Mouse (Mus musculus) limb, embryonic 14.5 days (tissue): Measurements from ENCODE around the gene Mtus2. TPM values are rescaled to one million over a fixed set of nuclear protein-coding genes. Genes with fewer than 3 reads are reported as not detected.

Experiments used
- ATAC-seq: fragments of 200-750 bp; cut with Nextera tagmentation; 2 replicates; pipeline ENCODE4 v1.8.0; 2017; ENCODE audit warnings: low read depth, moderate number of reproducible peaks, moderate TSS enrichment; ENCODE audit not compliant: low FRiP score
- DNase-seq: peaks from one replicate; pipeline ENCODE4 v3.0.0-alpha.2; 2015; ENCODE audit warnings: low spot score
- H3K27ac ChIP-seq: fragments of 300-500 bp; sonication (generic); replicated peaks from 2 replicates; pipeline ENCODE4 v1.5.1; 2014; ENCODE audit warnings: low read depth, mild to moderate bottlenecking, low read length, moderate library complexity, mixed read lengths
- H3K27me3 ChIP-seq: fragments of 300-500 bp; sonication (generic); 2 replicates; pipeline ENCODE4 v1.6.1; 2014; ENCODE audit warnings: low read length, mixed read lengths; ENCODE audit not compliant: control insufficient read depth, insufficient read depth
- H3K36me3 ChIP-seq: fragments of 300-500 bp; sonication (generic); 2 replicates; pipeline ENCODE4 v1.6.1; 2014; ENCODE audit warnings: mild to moderate bottlenecking, low read length, moderate library complexity, mixed read lengths; ENCODE audit not compliant: control insufficient read depth, insufficient read depth
- H3K4me1 ChIP-seq: fragments of 300-500 bp; sonication (generic); 2 replicates; pipeline ENCODE4 v1.6.1; 2014; ENCODE audit warnings: antibody characterized with exemption, low read length, mixed read lengths; ENCODE audit not compliant: control insufficient read depth, insufficient read depth
- H3K4me2 ChIP-seq: fragments of 300-500 bp; sonication (generic); replicated peaks from 2 replicates; pipeline ENCODE4 v1.6.1; 2014; ENCODE audit warnings: low read depth, mild to moderate bottlenecking, low read length, moderate library complexity; ENCODE audit not compliant: severe bottlenecking
- H3K4me3 ChIP-seq: fragments of 300-500 bp; sonication (generic); replicated peaks from 2 replicates; pipeline ENCODE4 v1.5.1; 2014; ENCODE audit warnings: low read length
- H3K9ac ChIP-seq: fragments of 300-500 bp; sonication (generic); 2 replicates; pipeline ENCODE4 v1.6.1; 2014; ENCODE audit warnings: mild to moderate bottlenecking, low read depth, low read length, moderate library complexity; ENCODE audit not compliant: severe bottlenecking
- H3K9me3 ChIP-seq: fragments of 300-500 bp; sonication (generic); 2 replicates; pipeline ENCODE4 v1.6.1; 2016; ENCODE audit warnings: low read length; ENCODE audit not compliant: control insufficient read depth
- POLR2A ChIP-seq: fragments of 200-500 bp; IDR thresholded peaks from 2 replicates; pipeline ENCODE4 v1.8.0; 2012; ENCODE audit warnings: inconsistent platforms, mild to moderate bottlenecking, moderate library complexity, borderline replicate concordance; ENCODE audit not compliant: insufficient read depth, insufficient read length; ENCODE audit errors: extremely low read depth
- WGBS: fragments of 180-500 bp; shearing (Covaris S2); extraction: QIAGEN DNeasy Blood & Tissue Kit; methylation state at CpG from one replicate; pipeline ENCODE4 v1.1.7; 2014; 5-methylcytosine and 5-hydroxymethylcytosine counted together
- polyA plus RNA-seq, 2 experiments: library from polyadenylated mRNA; depleted of rRNA in 1 of 2; stranded (reverse) in 1 of 2; unstranded in 1 of 2; fragments of >200 nt; fragmentation: Nextera tagmentation in 1 of 2; extraction: Ambion mirVana in 1 of 2; gene quantifications; 2 replicates each; pipeline versions ENCODE4 v1.2.1 to v1.2.3; 2012 to 2014

Gene Mtus2
- polyA plus RNA-seq, 2 experiments, result 3.2 to 5.5 TPM

DNA sequence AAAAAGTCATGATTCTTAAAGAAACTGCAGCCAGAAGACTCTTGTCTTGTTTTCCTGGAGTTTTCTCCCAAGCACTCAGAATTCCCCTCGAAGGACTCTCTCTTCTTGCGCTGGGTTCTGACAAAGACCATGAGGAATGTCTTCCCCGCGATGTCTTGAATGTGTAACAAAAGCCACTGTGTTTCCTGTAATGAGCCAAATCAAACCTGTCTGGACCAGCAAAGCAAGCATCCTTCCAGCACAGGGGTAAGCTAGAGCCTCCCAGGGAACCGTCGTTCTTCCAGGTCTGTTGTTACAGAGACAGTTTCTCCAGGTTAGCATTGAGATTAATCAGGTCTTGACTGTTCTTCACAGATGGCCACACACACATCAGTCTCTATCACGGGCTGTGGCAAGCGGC is 321.1 kb downstream of the Mtus2 start:
- no peaks in the 10 kb centered on the region for H3K36me3 ChIP-seq
- no peaks in the 10 kb centered on the region for H3K4me1 ChIP-seq
- ATAC-seq (no peak), DNase-seq (no peak)
- H3K4me2 ChIP-seq, result no peak overlapping the region
- TF ChIP-seq POLR2A, result no peak
- H3K9ac ChIP-seq, result no peak overlapping the region
- no peaks in the 10 kb centered on the region for H3K9me3 ChIP-seq
- H3K4me3 ChIP-seq, result no peak overlapping the region
- H3K27me3 ChIP-seq, result no peaks in the 10 kb centered on the region
- H3K27ac ChIP-seq, result no peak overlapping the region
- whole genome bisulfite sequencing, result 61% methylated on average over 8 of the region's 8 CpGs

DNA sequence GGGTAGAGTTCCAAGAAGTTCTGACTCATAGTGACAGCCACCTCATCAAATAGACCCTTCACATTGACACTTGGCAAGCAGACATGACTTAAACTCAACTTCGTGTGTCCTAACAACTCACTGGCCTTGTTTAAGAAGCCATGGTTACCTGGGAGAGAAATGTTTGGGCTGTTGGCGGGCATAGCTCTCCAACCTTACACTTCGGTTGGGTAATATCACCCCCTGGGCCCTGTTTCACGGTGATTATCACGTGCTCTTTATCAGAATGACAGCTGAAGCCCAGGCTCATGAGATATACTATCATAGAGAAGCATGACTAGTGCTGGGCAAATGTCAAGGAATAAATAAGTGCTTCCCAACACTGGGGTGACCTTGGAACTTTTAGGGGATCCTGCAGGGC is 323.2 kb downstream of the Mtus2 start:
- DNase-seq, result no peak
- no peaks in the 10 kb centered on the region for H3K4me1 ChIP-seq
- H3K9me3 ChIP-seq, result no peaks in the 10 kb centered on the region
- H3K27me3 ChIP-seq, result no peaks in the 10 kb centered on the region
- TF ChIP-seq POLR2A, result no peak
- no peaks in the 10 kb centered on the region for H3K36me3 ChIP-seq
- ATAC-seq, result no peak
- no peak overlapping the region for H3K4me3 ChIP-seq
- no peak overlapping the region for H3K27ac ChIP-seq
- H3K9ac ChIP-seq, result no peak overlapping the region
- WGBS, result 84% methylated on average over 5 of the region's 5 CpGs
- no peak overlapping the region for H3K4me2 ChIP-seq

DNA sequence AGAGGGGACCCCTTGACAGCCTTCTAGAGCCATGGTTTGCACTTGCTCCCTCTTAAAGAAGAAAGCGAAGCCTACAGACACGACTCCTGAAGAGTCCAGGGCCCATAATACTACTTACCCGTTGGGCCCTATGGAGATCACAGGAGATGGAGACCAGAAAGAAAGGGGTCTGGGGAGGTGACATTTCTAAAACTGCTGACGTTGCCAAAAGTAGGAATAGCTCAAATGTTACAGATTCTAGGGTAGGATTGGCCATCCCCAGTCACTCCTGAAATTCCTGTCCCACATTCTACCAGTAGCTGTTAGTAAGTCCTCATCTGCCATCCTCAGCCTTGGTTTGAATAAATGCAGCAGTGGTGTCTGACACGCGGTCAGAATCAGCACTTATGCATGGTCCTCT is 325.0 kb downstream of the Mtus2 start:
- no peak overlapping the region for H3K4me2 ChIP-seq
- 89% methylated on average over 6 of the region's 6 CpGs for WGBS
- no peak overlapping the region for H3K9ac ChIP-seq
- H3K27ac ChIP-seq, result no peak overlapping the region
- H3K36me3 ChIP-seq, result no peaks in the 10 kb centered on the region
- no peak for TF ChIP-seq POLR2A
- ATAC-seq, result no peak
- H3K4me1 ChIP-seq, result no peaks in the 10 kb centered on the region
- H3K9me3 ChIP-seq, result no peaks in the 10 kb centered on the region
- no peak for DNase-seq
- H3K27me3 ChIP-seq, result no peaks in the 10 kb centered on the region
- no peak overlapping the region for H3K4me3 ChIP-seq

DNA sequence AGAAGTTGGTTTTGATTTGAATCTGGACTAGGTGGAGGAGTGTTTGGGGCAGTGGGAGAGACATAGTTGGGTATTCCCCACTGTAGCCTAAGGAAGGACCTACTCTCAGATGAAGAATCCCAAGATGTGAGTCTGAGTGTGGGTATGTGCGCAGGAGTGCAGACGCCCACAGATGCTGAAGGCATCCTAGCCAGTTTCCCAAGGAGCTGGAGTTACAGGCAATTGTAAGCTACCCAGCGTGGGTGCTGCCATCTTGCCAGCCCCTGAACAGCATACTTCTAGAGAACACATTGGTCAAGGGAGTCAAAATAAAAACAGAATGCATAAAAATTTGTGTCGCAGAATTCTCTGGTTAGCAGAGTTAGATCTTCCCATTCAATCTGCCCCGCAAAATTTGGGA is 325.5 kb downstream of the Mtus2 start:
- Histone ChIP-seq H3K4me3 (no peak overlapping the region), H3K9ac (no peak overlapping the region), H3K9me3 (no peaks in the 10 kb centered on the region), H3K27ac (no peak overlapping the region), H3K36me3 (no peaks in the 10 kb centered on the region), H3K4me1 (no peaks in the 10 kb centered on the region), H3K4me2 (no peak overlapping the region), H3K27me3 (no peaks in the 10 kb centered on the region)
- WGBS, result 89% methylated on average over 5 of the region's 5 CpGs
- DNase-seq, result no peak
- ATAC-seq, result no peak
- TF ChIP-seq POLR2A, result no peak

DNA sequence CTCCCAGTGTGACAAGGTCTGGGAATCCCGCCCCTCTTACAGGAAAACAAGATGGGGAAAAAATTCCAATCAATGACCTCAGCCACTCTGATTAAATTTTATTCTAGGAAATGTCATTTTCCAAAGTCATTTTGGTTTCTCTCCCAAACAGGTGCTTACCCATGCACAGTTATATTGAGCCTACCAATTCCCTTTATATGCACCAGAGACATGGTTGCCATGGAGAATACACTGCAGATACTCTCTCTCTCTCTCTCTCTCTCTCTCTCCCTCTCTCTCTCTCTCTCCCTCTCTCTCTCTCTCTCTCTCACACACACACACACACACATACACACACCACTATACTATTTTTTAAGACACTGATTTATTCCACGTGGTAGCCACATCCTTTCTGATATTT is 326.1 kb downstream of the Mtus2 start:
- Histone ChIP-seq H3K36me3 (no peaks in the 10 kb centered on the region), H3K4me2 (no peak overlapping the region), H3K27ac (no peak overlapping the region), H3K9ac (no peak overlapping the region), H3K27me3 (no peaks in the 10 kb centered on the region), H3K4me3 (no peak overlapping the region), H3K4me1 (no peaks in the 10 kb centered on the region), H3K9me3 (no peaks in the 10 kb centered on the region)
- ATAC-seq (no peak), DNase-seq (no peak)
- 74% methylated on average over 2 of the region's 2 CpGs for WGBS
- TF ChIP-seq POLR2A, result no peak

DNA sequence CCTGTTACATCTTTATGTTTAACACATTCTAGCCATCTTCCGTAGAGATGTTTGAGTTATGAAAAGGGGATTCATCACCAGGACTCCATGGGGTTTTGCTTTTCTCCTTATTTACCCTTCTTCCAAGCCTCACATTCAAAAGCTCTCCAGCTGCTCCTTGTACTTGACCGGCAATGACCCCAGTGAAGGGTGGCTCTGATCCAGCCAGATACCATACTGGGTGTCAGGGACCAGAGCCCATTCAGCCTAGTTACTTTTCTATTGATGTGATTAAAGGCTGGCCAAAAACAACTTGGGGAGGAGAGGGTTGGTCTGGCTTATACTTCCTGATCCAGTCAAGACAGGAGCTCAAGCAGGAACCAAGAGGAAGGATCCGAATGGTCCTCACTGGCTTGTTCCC is 326.5 kb downstream of the Mtus2 start:
- H3K27ac ChIP-seq, result no peak overlapping the region
- no peaks in the 10 kb centered on the region for H3K36me3 ChIP-seq
- H3K9ac ChIP-seq, result no peak overlapping the region
- DNase-seq (no peak), ATAC-seq (no peak)
- no peaks in the 10 kb centered on the region for H3K4me1 ChIP-seq
- no peaks in the 10 kb centered on the region for H3K9me3 ChIP-seq
- no peak for TF ChIP-seq POLR2A
- WGBS, result 91% methylated on average over 3 of the region's 3 CpGs
- no peak overlapping the region for H3K4me3 ChIP-seq
- no peaks in the 10 kb centered on the region for H3K27me3 ChIP-seq
- H3K4me2 ChIP-seq, result no peak overlapping the region
